ENCODE assay signal across 8 mouse cellular contexts in genomic region chr4:32656146-32656904, GRCm38 (mm10). TPM values are rescaled to one million over a fixed set of nuclear protein-coding genes. Genes with fewer than 3 reads are reported as not detected.
DNase-seq lines count a peak whose midpoint lies in the region; TF ChIP-seq lines count a peak whose summit lies in the region.

No protein-coding gene starts in this region.

- 53% methylated on average over 11 of the region's 11 CpGs for WGBS in limb, embryonic 10.5 days
- 56% methylated on average over 11 of the region's 11 CpGs for WGBS in olfactory bulb, adult 2 months

- H3K4me3 ChIP-seq in erythroblast, embryonic 14.5 days (replicated peaks): peak overlapping the region; percentile 84
- peak overlapping the region; percentile 98 for H3K4me3 ChIP-seq in limb, embryonic 10.5 days
- H3K4me3 ChIP-seq in olfactory bulb, adult 2 months (ENCODE audit: insufficient read depth, low read depth, low read length): peak overlapping the region; percentile 94

- peaks cover 30% of the 10 kb centered on the region for H3K36me3 ChIP-seq in erythroblast, embryonic 14.5 days (ENCODE audit: control insufficient read depth)
- peaks cover 48% of the 10 kb centered on the region for H3K36me3 ChIP-seq in limb, embryonic 10.5 days

- H3K27me3 ChIP-seq in erythroblast, embryonic 14.5 days (ENCODE audit: control insufficient read depth): no peaks in the 10 kb centered on the region
- H3K27me3 ChIP-seq in limb, embryonic 10.5 days (ENCODE audit: low read depth, poor library complexity, severe bottlenecking): no peaks in the 10 kb centered on the region

- no peaks in the 10 kb centered on the region for H3K9me3 ChIP-seq in erythroblast, embryonic 14.5 days (ENCODE audit: control insufficient read depth, low read length)
- H3K9me3 ChIP-seq in limb, embryonic 10.5 days (replicated peaks): no peaks in the 10 kb centered on the region

- DNase-seq in layer of hippocampus, adult 9-11 months: peak; percentile 9
- DNase-seq in layer of hippocampus, adult 11-12 months (ENCODE audit: low spot score): no peak
- peak; percentile 8 for DNase-seq in NIH3T3 (ENCODE audit: low read depth)
- DNase-seq in limb, embryonic 10.5 days (ENCODE audit: low spot score): no peak
- no peak for DNase-seq in right cerebral cortex, postnatal 10 days (ENCODE audit: low spot score in 2 of 2)
- no peak for DNase-seq in urinary bladder, postnatal 14 days (ENCODE audit: low spot score)

- peaks cover 28% of the 10 kb centered on the region for H3K4me1 ChIP-seq in erythroblast, embryonic 14.5 days (ENCODE audit: control insufficient read depth)
- H3K4me1 ChIP-seq in limb, embryonic 10.5 days: peaks cover 13% of the 10 kb centered on the region
- H3K4me1 ChIP-seq in olfactory bulb, adult 2 months (ENCODE audit: control insufficient read depth, insufficient read depth, low read length): peaks cover 3% of the 10 kb centered on the region

- H3K27ac ChIP-seq in limb, embryonic 10.5 days: peak overlapping the region; percentile 78; the same call in 1 of the 2 replicates
- peak overlapping the region; percentile 25; the same call in 1 of the 2 replicates for H3K27ac ChIP-seq in olfactory bulb, adult 2 months (ENCODE audit: insufficient read depth, low read depth, low read length)

- TF ChIP-seq POLR2A in olfactory bulb, adult 2 months (IDR thresholded peaks at IDR 0.05; ENCODE audit: insufficient read depth, low read depth, low read length): no peak

- no peak for TF ChIP-seq CTCF in olfactory bulb, adult 2 months (IDR thresholded peaks at IDR 0.05; ENCODE audit: insufficient read depth, low read depth, low read length)

RNA-seq across cellular contexts. Expression of gene Mdn1, which starts 0.6 kb away (rescaled TPM):
- polyA plus RNA-seq in erythroblast, embryonic 14.5 days (2012): 0.01 and 0.02 TPM in 2 replicates
- polyA plus RNA-seq in limb, embryonic 10.5 days (2016; fragmentation: Nextera tagmentation; extraction: Ambion mirVana): 26.1 and 27.0 TPM in 2 replicates
- 22.4 and 218 TPM in 2 replicates for polyA plus RNA-seq in olfactory bulb, adult 2 months (2012; ENCODE audit: insufficient read depth, insufficient read length, low replicate concordance, missing spikeins)

RNA-seq across cellular contexts. Expression of gene Casp8ap2, which starts 41.1 kb away (rescaled TPM):
- polyA plus RNA-seq in erythroblast, embryonic 14.5 days (2012): 0.07 and 0.12 TPM in 2 replicates
- 61.5 and 84.6 TPM in 2 replicates for polyA plus RNA-seq in limb, embryonic 10.5 days (2016; fragmentation: Nextera tagmentation; extraction: Ambion mirVana)
- polyA plus RNA-seq in olfactory bulb, adult 2 months (2012; ENCODE audit: insufficient read depth, insufficient read length, low replicate concordance, missing spikeins): not detected in 2 replicates

RNA-seq across cellular contexts. Expression of gene Gja10, which starts 53.8 kb away (rescaled TPM):
- not detected in 2 replicates for polyA plus RNA-seq in erythroblast, embryonic 14.5 days (2012)
- not detected in 2 replicates for polyA plus RNA-seq in limb, embryonic 10.5 days (2016; fragmentation: Nextera tagmentation; extraction: Ambion mirVana)
- not detected in 2 replicates for polyA plus RNA-seq in olfactory bulb, adult 2 months (2012; ENCODE audit: insufficient read depth, insufficient read length, low replicate concordance, missing spikeins)

Comparison
In these comparisons a context has a peak if more than half of its experiments do, and no peak if none do; other contexts are left out.
1. DNase-seq: peak in layer of hippocampus, adult 9-11 months (single experiment) and NIH3T3 (single experiment); none in layer of hippocampus, adult 11-12 months (single experiment), limb, embryonic 10.5 days (single experiment), right cerebral cortex, postnatal 10 days (0 of 2) and urinary bladder, postnatal 14 days (single experiment).
2. RNA of gene Mdn1, which starts 0.6 kb away (polyA plus RNA-seq): 26.1 to 27.0 TPM in limb, embryonic 10.5 days and 22.4 to 218 TPM in olfactory bulb, adult 2 months; 0.01 to 0.02 TPM in erythroblast, embryonic 14.5 days; every median in the first group is over 10 times any median in the second.
3. Peak in every context shown above with its lines, with median percentiles within 50 percentile points of each other: H3K4me3 ChIP-seq.